Mouse (Mus musculus): ENCODE measurements around the gene Defa21. TPM values are rescaled to one million over a fixed set of nuclear protein-coding genes. Genes with fewer than 3 reads are reported as not detected.
"Not testable (repeated sequence)": the region's sequence is repeated elsewhere in the genome, so short reads cannot be mapped to it uniquely, and the experiment has no call there.

Defa21 gene
- polyA plus RNA-seq, 1 experiment from 2014 or later, result not detected

- no CpG with 5 or more reads among the region's 1 CpGs for WGBS
- not testable (repeated sequence) for H3K4me1 ChIP-seq (ENCODE audit: control insufficient read depth, insufficient read depth, low read length); H3K27ac ChIP-seq (ENCODE audit: low read length); H3K9ac ChIP-seq (replicated peaks; ENCODE audit: low read depth, low read length); H3K4me3 ChIP-seq (ENCODE audit: low read depth, low read length); H3K27me3 ChIP-seq (ENCODE audit: control insufficient read depth, insufficient read depth, low read length); H3K9me3 ChIP-seq (ENCODE audit: control insufficient read depth, low read depth, low read length); ATAC-seq (ENCODE audit: insufficient number of reproducible peaks, insufficient read depth, low FRiP score, low read depth); H3K4me2 ChIP-seq (replicated peaks; ENCODE audit: low read depth, low read length); H3K36me3 ChIP-seq (ENCODE audit: control insufficient read depth, insufficient read depth, low read length)
Measured at GRCm38 (mm10) chr8:21054747-21055146, 29.4 kb downstream of the Defa21 start, which contains the start of gene Defa23. Gene Defa23 (plus strand): TSS chr8:21055047.

- H3K9me3 ChIP-seq (ENCODE audit: control insufficient read depth, low read depth, low read length); H3K27ac ChIP-seq (ENCODE audit: low read length): not testable (repeated sequence)
- 79% methylated on average over 1 of the region's 1 CpGs for WGBS
Measured at GRCm38 (mm10) chr8:21064738-21065137, 39.4 kb downstream of the Defa21 start, which contains the start of gene Defa35. Gene Defa35 (plus strand): TSS chr8:21065038.

More at GRCm38 (mm10) chr8:21064738-21065137, 39.4 kb downstream of the Defa21 start, which contains the start of gene Defa35:
- ATAC-seq (ENCODE audit: insufficient number of reproducible peaks, insufficient read depth, low FRiP score, low read depth); H3K4me2 ChIP-seq (replicated peaks; ENCODE audit: low read depth, low read length); H3K9ac ChIP-seq (replicated peaks; ENCODE audit: low read depth, low read length); H3K4me1 ChIP-seq (ENCODE audit: control insufficient read depth, insufficient read depth, low read length); H3K4me3 ChIP-seq (ENCODE audit: low read depth, low read length); H3K36me3 ChIP-seq (ENCODE audit: control insufficient read depth, insufficient read depth, low read length); H3K27me3 ChIP-seq (ENCODE audit: control insufficient read depth, insufficient read depth, low read length): not testable (repeated sequence)

Other genes starting within 250 kb of the Defa21 start
- not detected in 2 replicates for gene Defb33, start 132.9 kb upstream of the Defa21 start, polyA plus RNA-seq (2014; fragmentation: Nextera tagmentation; extraction: Ambion mirVana)
- not detected in 2 replicates for gene Gm15056, start 122.9 kb upstream of the Defa21 start, polyA plus RNA-seq (2014; fragmentation: Nextera tagmentation; extraction: Ambion mirVana)
- not detected in 2 replicates for gene Gm6040, start 103.5 kb upstream of the Defa21 start, polyA plus RNA-seq (2014; fragmentation: Nextera tagmentation; extraction: Ambion mirVana)
- not detected in 2 replicates for gene AY761185, start 80.8 kb upstream of the Defa21 start, polyA plus RNA-seq (2014; fragmentation: Nextera tagmentation; extraction: Ambion mirVana)
- not detected in 2 replicates for gene Defa23, start 29.5 kb downstream of the Defa21 start, polyA plus RNA-seq (2014; fragmentation: Nextera tagmentation; extraction: Ambion mirVana)
- gene Defa35, start 39.5 kb downstream of the Defa21 start, polyA plus RNA-seq (2014; fragmentation: Nextera tagmentation; extraction: Ambion mirVana), result not detected in 2 replicates
- gene Defa25, start 58.9 kb downstream of the Defa21 start, polyA plus RNA-seq (2014; fragmentation: Nextera tagmentation; extraction: Ambion mirVana), result not detected in 2 replicates
- gene Gm14851, start 70.5 kb downstream of the Defa21 start, polyA plus RNA-seq (2014; fragmentation: Nextera tagmentation; extraction: Ambion mirVana), result not detected in 2 replicates
- not detected in 2 replicates for gene Defa30, start 109.1 kb downstream of the Defa21 start, polyA plus RNA-seq (2014; fragmentation: Nextera tagmentation; extraction: Ambion mirVana)
- gene Defa22, start 136.7 kb downstream of the Defa21 start, polyA plus RNA-seq (2014; fragmentation: Nextera tagmentation; extraction: Ambion mirVana), result not detected in 2 replicates
- gene Defa31, start 166.1 kb downstream of the Defa21 start, polyA plus RNA-seq (2014; fragmentation: Nextera tagmentation; extraction: Ambion mirVana), result not detected in 2 replicates
- not detected in 2 replicates for gene Gm15293, start 176.0 kb downstream of the Defa21 start, polyA plus RNA-seq (2014; fragmentation: Nextera tagmentation; extraction: Ambion mirVana)
- gene Gm15292, start 224.2 kb downstream of the Defa21 start, polyA plus RNA-seq (2014; fragmentation: Nextera tagmentation; extraction: Ambion mirVana), result not detected in 2 replicates